Mouse (Mus musculus) myocyte (in vitro differentiated cells): ENCODE results near the gene Kif26b. TPM values are rescaled to one million over a fixed set of nuclear protein-coding genes. Genes with fewer than 3 reads are reported as not detected.

Experiments used
- H3K27me3 ChIP-seq: one replicate; pipeline ENCODE4 v1.6.1; 2011; ENCODE audit not compliant: control insufficient read depth, insufficient read depth, insufficient read length
- H3K36me3 ChIP-seq: one replicate; pipeline ENCODE4 v1.6.1; 2011; ENCODE audit not compliant: control insufficient read depth, insufficient read depth
- H3K4me2 ChIP-seq: one replicate; pipeline ENCODE4 v1.6.1; 2011; ENCODE audit warnings: low read depth, control low read depth
- H3K4me3 ChIP-seq: one replicate; pipeline ENCODE4 v1.5.1; 2011; ENCODE audit warnings: mild to moderate bottlenecking, control low read depth, moderate library complexity
- H3K79me2 ChIP-seq: one replicate; pipeline ENCODE4 v1.6.1; 2011; ENCODE audit not compliant: control insufficient read depth, insufficient read depth
- H3ac ChIP-seq: one replicate; pipeline ENCODE4 v1.6.1; 2011; ENCODE audit not compliant: control insufficient read depth, insufficient read length
- CEBPB ChIP-seq: IDR thresholded peaks from 2 replicates; pipeline ENCODE4 v1.6.1; 2011; ENCODE audit warnings: mild to moderate bottlenecking, moderate library complexity; ENCODE audit not compliant: poor library complexity, insufficient read depth, severe bottlenecking
- E2F4 ChIP-seq: IDR thresholded peaks from one replicate; pipeline ENCODE4 v1.6.1; 2011; ENCODE audit warnings: mild to moderate bottlenecking, control low read depth, moderate library complexity; ENCODE audit not compliant: insufficient read depth
- MAX ChIP-seq: IDR thresholded peaks from one replicate; pipeline ENCODE4 v1.6.1; 2011; ENCODE audit warnings: low read depth, mild to moderate bottlenecking, control low read depth
- MYOD1 ChIP-seq, 3 experiments: IDR thresholded peaks; one replicate each; pipeline ENCODE4 v1.6.1; 2011; ENCODE audit warnings: control low read depth in 2 of 3, low read depth in 2 of 3, mild to moderate bottlenecking in 2 of 3, moderate library complexity in 1 of 3; ENCODE audit not compliant: insufficient read length in 2 of 3, control insufficient read depth in 1 of 3
- MYOG ChIP-seq, 3 experiments: IDR thresholded peaks; one replicate each; pipeline ENCODE4 v1.6.1; 2011; ENCODE audit warnings: control low read depth in 2 of 3, low read depth in 2 of 3, mild to moderate bottlenecking in 2 of 3; ENCODE audit not compliant: insufficient read length in 2 of 3, control insufficient read depth in 1 of 3, insufficient read depth in 1 of 3
- POLR2A ChIP-seq: IDR thresholded peaks from one replicate; pipeline ENCODE4 v1.6.1; 2011; ENCODE audit warnings: low read depth, mild to moderate bottlenecking, control low read depth, moderate library complexity; ENCODE audit not compliant: insufficient read length
- POLR2AphosphoS2 ChIP-seq: IDR thresholded peaks from one replicate; pipeline ENCODE4 v1.6.1; 2011; ENCODE audit warnings: low read depth, control low read depth; ENCODE audit not compliant: insufficient read length
- REST ChIP-seq: IDR thresholded peaks from one replicate; pipeline ENCODE4 v1.6.1; 2011; ENCODE audit warnings: mild to moderate bottlenecking, control low read depth, moderate library complexity; ENCODE audit not compliant: insufficient read depth, insufficient read length
- SRF ChIP-seq: IDR thresholded peaks from one replicate; pipeline ENCODE4 v1.6.1; 2011; ENCODE audit warnings: low read depth; ENCODE audit not compliant: control insufficient read depth, insufficient read length
- TCF12 ChIP-seq: IDR thresholded peaks from one replicate; pipeline ENCODE4 v1.6.1; 2011; ENCODE audit warnings: mild to moderate bottlenecking, control low read depth; ENCODE audit not compliant: poor library complexity, insufficient read depth, severe bottlenecking
- TCF3 ChIP-seq: IDR thresholded peaks from one replicate; pipeline ENCODE4 v1.6.1; 2011; ENCODE audit warnings: low read depth, control low read depth; ENCODE audit not compliant: insufficient read length
- USF1 ChIP-seq: IDR thresholded peaks from one replicate; pipeline ENCODE4 v1.6.1; 2011; ENCODE audit warnings: low read depth, mild to moderate bottlenecking, control low read depth, moderate library complexity
- polyA plus RNA-seq: library from polyadenylated mRNA; unstranded; fragments of >200 nt; fragmentation: generic; extraction: Trizol; gene quantifications from one replicate; pipeline ENCODE4 v1.2.1, GENCODE M21; 2012; ENCODE audit warnings: missing spikeins

Gene Kif26b
- polyA plus RNA-seq, 1 experiment = 5.9 TPM

- H3K79me2 ChIP-seq = no peaks in the 10 kb centered on the region
- no peak overlapping the region for H3K4me3 ChIP-seq
- no peak for TF ChIP-seq POLR2AphosphoS2
- no peak for TF ChIP-seq MYOG (IDR thresholded peaks at IDR 0.05; ENCODE audit: control insufficient read depth in 1 of 3, insufficient read depth in 1 of 3, insufficient read length in 2 of 3, low read depth in 2 of 3)
- TF ChIP-seq MAX = no peak
- no peak for TF ChIP-seq USF1
- no peak overlapping the region for H3ac ChIP-seq
- no peaks in the 10 kb centered on the region for H3K27me3 ChIP-seq
- no peaks in the 10 kb centered on the region for H3K36me3 ChIP-seq
- no peak overlapping the region for H3K4me2 ChIP-seq
Observed at GRCm38 (mm10) chr1:178720821-178721220, 191.9 kb downstream of the Kif26b start.

GRCm38 (mm10) chr1:178722793-178723192 lies 193.9 kb downstream of the Kif26b start:
- Histone ChIP-seq H3K4me3 (no peak overlapping the region), H3K4me2 (no peak overlapping the region), H3K27me3 (no peaks in the 10 kb centered on the region), H3K79me2 (no peaks in the 10 kb centered on the region), H3K36me3 (no peaks in the 10 kb centered on the region), H3ac (no peak overlapping the region)
- no peak for TF ChIP-seq CEBPB

DNA sequence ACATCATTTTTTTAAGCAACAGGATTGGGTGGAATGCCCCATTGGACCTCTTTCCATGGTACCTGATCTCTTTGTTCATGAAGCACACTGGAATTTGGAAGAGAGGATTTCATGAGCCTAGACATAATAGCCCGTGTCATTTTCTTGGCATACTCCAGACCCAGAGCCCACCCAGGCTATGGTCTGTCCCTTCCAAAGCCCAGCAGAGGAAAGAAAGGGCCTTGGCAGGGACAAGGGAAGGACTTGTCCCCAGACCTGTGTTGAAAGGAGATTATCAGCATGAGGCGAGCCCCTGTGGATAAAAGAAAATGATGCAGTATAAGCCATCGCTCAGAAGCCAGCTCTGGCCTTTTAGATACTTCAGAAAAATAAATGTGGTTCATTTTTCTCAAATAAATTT lies 196.6 kb downstream of the Kif26b start:
- no peaks in the 10 kb centered on the region for H3K36me3 ChIP-seq
- no peaks in the 10 kb centered on the region for H3K79me2 ChIP-seq
- no peaks in the 10 kb centered on the region for H3K27me3 ChIP-seq
- H3K4me2 ChIP-seq = no peak overlapping the region
- TF ChIP-seq POLR2A (no peak), USF1 (no peak), CEBPB (no peak), MAX (no peak), REST (no peak), MYOG (IDR thresholded peaks at IDR 0.05; ENCODE audit: control insufficient read depth in 1 of 3, insufficient read depth in 1 of 3, insufficient read length in 2 of 3, low read depth in 2 of 3) (no peak), TCF12 (no peak), E2F4 (no peak), POLR2AphosphoS2 (no peak), MYOD1 (IDR thresholded peaks at IDR 0.05; ENCODE audit: control insufficient read depth in 1 of 3, insufficient read length in 2 of 3, low read depth in 2 of 3) (no peak), SRF (no peak), TCF3 (no peak)
- no peak overlapping the region for H3ac ChIP-seq
- H3K4me3 ChIP-seq = no peak overlapping the region

- Histone ChIP-seq H3K79me2 (no peaks in the 10 kb centered on the region), H3K36me3 (no peaks in the 10 kb centered on the region), H3K27me3 (no peaks in the 10 kb centered on the region), H3K4me3 (no peak overlapping the region), H3K4me2 (no peak overlapping the region), H3ac (no peak overlapping the region)
- TF ChIP-seq SRF = no peak
- no peak for TF ChIP-seq TCF3
- no peak for TF ChIP-seq MYOD1 (IDR thresholded peaks at IDR 0.05; ENCODE audit: control insufficient read depth in 1 of 3, insufficient read length in 2 of 3, low read depth in 2 of 3)
- no peak for TF ChIP-seq REST
- TF ChIP-seq E2F4 = no peak
- no peak for TF ChIP-seq MYOG (IDR thresholded peaks at IDR 0.05; ENCODE audit: control insufficient read depth in 1 of 3, insufficient read depth in 1 of 3, insufficient read length in 2 of 3, low read depth in 2 of 3)
- TF ChIP-seq POLR2AphosphoS2 = no peak
- TF ChIP-seq TCF12 = no peak
- TF ChIP-seq POLR2A = no peak
- TF ChIP-seq USF1 = no peak
- TF ChIP-seq MAX = no peak
- no peak for TF ChIP-seq CEBPB
Observed at GRCm38 (mm10) chr1:178728256-178728655, 199.3 kb downstream of the Kif26b start.

- TF ChIP-seq TCF12 (no peak), SRF (no peak), REST (no peak), E2F4 (no peak), MYOD1 (IDR thresholded peaks at IDR 0.05; ENCODE audit: control insufficient read depth in 1 of 3, insufficient read length in 2 of 3, low read depth in 2 of 3) (no peak), USF1 (no peak), POLR2A (no peak), MYOG (IDR thresholded peaks at IDR 0.05; ENCODE audit: control insufficient read depth in 1 of 3, insufficient read depth in 1 of 3, insufficient read length in 2 of 3, low read depth in 2 of 3) (no peak), CEBPB (no peak), POLR2AphosphoS2 (no peak), MAX (no peak)
- no peaks in the 10 kb centered on the region for H3K27me3 ChIP-seq
- H3K4me2 ChIP-seq = no peak overlapping the region
- H3K36me3 ChIP-seq = no peaks in the 10 kb centered on the region
- H3K4me3 ChIP-seq = no peak overlapping the region
- H3ac ChIP-seq = no peak overlapping the region
- H3K79me2 ChIP-seq = no peaks in the 10 kb centered on the region
Observed at GRCm38 (mm10) chr1:178730271-178730670, 201.3 kb downstream of the Kif26b start.
